Mouse (Mus musculus): Measurements from ENCODE around the gene Dpm2. TPM values are rescaled to one million over a fixed set of nuclear protein-coding genes. Genes with fewer than 3 reads are reported as not detected.

Dpm2 gene
- total and polyA plus RNA-seq, 2 experiments: 6.5 to 104 TPM

DNA sequence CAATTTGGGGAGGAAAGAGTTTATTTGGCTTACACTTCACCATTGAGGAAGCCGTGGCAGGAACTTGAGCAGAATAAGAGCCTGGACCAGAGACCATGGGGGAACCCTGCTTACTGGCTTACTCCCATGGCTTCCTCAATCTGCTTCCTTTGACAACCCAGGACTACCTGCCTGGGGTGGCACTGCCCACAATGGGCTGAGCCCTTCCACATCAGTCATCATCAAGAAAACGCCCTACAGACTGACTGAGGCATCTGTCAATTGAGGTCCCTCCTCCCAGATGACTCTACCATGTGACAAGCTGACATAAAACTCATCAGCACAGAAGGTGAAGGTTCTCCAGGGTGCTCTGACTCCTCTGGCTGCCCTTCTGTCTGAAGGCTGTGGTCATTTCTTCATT is 40.2 kb upstream of the Dpm2 start:
- Histone ChIP-seq H3K4me3 (ENCODE audit: insufficient read depth, low read depth, low read length) (no peak overlapping the region), H3K79me2 (ENCODE audit: control insufficient read depth, insufficient read depth, low read length) (no peaks in the 10 kb centered on the region), H3K27me3 (ENCODE audit: control insufficient read depth, insufficient read depth, low read length) (no peaks in the 10 kb centered on the region), H3K4me1 (ENCODE audit: control insufficient read depth, insufficient read depth, low read length) (peaks cover 8% of the 10 kb centered on the region), H3K36me3 (ENCODE audit: control insufficient read depth, insufficient read depth, low read length) (no peaks in the 10 kb centered on the region), H3K9ac (ENCODE audit: low read depth, low read length) (no peak overlapping the region), H3K27ac (replicated peaks; ENCODE audit: insufficient read depth, low read depth, low read length) (no peak overlapping the region)
- no peak for TF ChIP-seq CTCF (IDR thresholded peaks at IDR 0.05; ENCODE audit: low read depth, low read length)
- TF ChIP-seq POLR2A (IDR thresholded peaks at IDR 0.05; ENCODE audit: extremely low read depth, insufficient read depth, low read length): no peak
- no peak for DNase-seq (ENCODE audit: extremely low read depth, low read depth, low spot score)
- 85% methylated on average over 2 of the region's 2 CpGs for WGBS

GRCm38 (mm10) chr2:32533163-32533562 is 37.5 kb upstream of the Dpm2 start:
- Histone ChIP-seq H3K36me3 (ENCODE audit: control insufficient read depth, insufficient read depth, low read length) (no peaks in the 10 kb centered on the region), H3K4me3 (ENCODE audit: insufficient read depth, low read depth, low read length) (no peak overlapping the region), H3K4me1 (ENCODE audit: control insufficient read depth, insufficient read depth, low read length) (peaks cover 4% of the 10 kb centered on the region), H3K79me2 (ENCODE audit: control insufficient read depth, insufficient read depth, low read length) (peaks cover 8% of the 10 kb centered on the region; the same call in 1 of the 2 replicates), H3K9ac (ENCODE audit: low read depth, low read length) (no peak overlapping the region), H3K27ac (replicated peaks; ENCODE audit: insufficient read depth, low read depth, low read length) (no peak overlapping the region), H3K27me3 (ENCODE audit: control insufficient read depth, insufficient read depth, low read length) (no peaks in the 10 kb centered on the region)
- 79% methylated on average over 2 of the region's 2 CpGs for WGBS
- TF ChIP-seq POLR2A (IDR thresholded peaks at IDR 0.05; ENCODE audit: extremely low read depth, insufficient read depth, low read length) (no peak), CTCF (IDR thresholded peaks at IDR 0.05; ENCODE audit: low read depth, low read length) (no peak)
- DNase-seq (ENCODE audit: extremely low read depth, low read depth, low spot score): no peak

GRCm38 (mm10) chr2:32534061-32534732 is 36.5 kb upstream of the Dpm2 start:
- H3K79me2 ChIP-seq (ENCODE audit: control insufficient read depth, insufficient read depth, low read length): peaks cover 18% of the 10 kb centered on the region; the same call in 1 of the 2 replicates
- H3K27ac ChIP-seq (replicated peaks; ENCODE audit: insufficient read depth, low read depth, low read length): peak overlapping the region; percentile 82
- H3K9ac ChIP-seq (ENCODE audit: low read depth, low read length): peak overlapping the region; percentile 56
- no peak for TF ChIP-seq POLR2A (IDR thresholded peaks at IDR 0.05; ENCODE audit: extremely low read depth, insufficient read depth, low read length)
- no peak for TF ChIP-seq CTCF (IDR thresholded peaks at IDR 0.05; ENCODE audit: low read depth, low read length)
- no peaks in the 10 kb centered on the region for H3K27me3 ChIP-seq (ENCODE audit: control insufficient read depth, insufficient read depth, low read length)
- peak; percentile 80 for DNase-seq (ENCODE audit: extremely low read depth, low read depth, low spot score)
- WGBS: 14% methylated on average over 13 of the region's 13 CpGs
- H3K36me3 ChIP-seq (ENCODE audit: control insufficient read depth, insufficient read depth, low read length): no peaks in the 10 kb centered on the region
- H3K4me1 ChIP-seq (ENCODE audit: control insufficient read depth, insufficient read depth, low read length): peaks cover 13% of the 10 kb centered on the region
- H3K4me3 ChIP-seq (ENCODE audit: insufficient read depth, low read depth, low read length): no peak overlapping the region

GRCm38 (mm10) chr2:32534733-32535471 is 35.8 kb upstream of the Dpm2 start, which contains the start of gene Fam102a:
Fam102a (plus strand) TSS chr2:32535332.
- peak within 1 kb of the TSS; percentile 96 for H3K9ac ChIP-seq (ENCODE audit: low read depth, low read length)
- H3K4me1 ChIP-seq (ENCODE audit: control insufficient read depth, insufficient read depth, low read length): peaks cover 13% of the 10 kb centered on the region
- peak within 1 kb of the TSS; percentile 87 for H3K4me3 ChIP-seq (ENCODE audit: insufficient read depth, low read depth, low read length)
- WGBS: under 1% methylated on average over 67 of the region's 67 CpGs
- H3K27me3 ChIP-seq (ENCODE audit: control insufficient read depth, insufficient read depth, low read length): no peaks in the 10 kb centered on the region
- no peaks in the 10 kb centered on the region for H3K36me3 ChIP-seq (ENCODE audit: control insufficient read depth, insufficient read depth, low read length)
- H3K79me2 ChIP-seq (ENCODE audit: control insufficient read depth, insufficient read depth, low read length): peaks cover 21% of the 10 kb centered on the region; the same call in 1 of the 2 replicates
- TF ChIP-seq POLR2A (IDR thresholded peaks at IDR 0.05; ENCODE audit: extremely low read depth, insufficient read depth, low read length): peak; percentile 93
- TF ChIP-seq CTCF (IDR thresholded peaks at IDR 0.05; ENCODE audit: low read depth, low read length): no peak
- DNase-seq (ENCODE audit: extremely low read depth, low read depth, low spot score): peak; percentile 75
- peak within 1 kb of the TSS; percentile 94 for H3K27ac ChIP-seq (replicated peaks; ENCODE audit: insufficient read depth, low read depth, low read length)

DNA sequence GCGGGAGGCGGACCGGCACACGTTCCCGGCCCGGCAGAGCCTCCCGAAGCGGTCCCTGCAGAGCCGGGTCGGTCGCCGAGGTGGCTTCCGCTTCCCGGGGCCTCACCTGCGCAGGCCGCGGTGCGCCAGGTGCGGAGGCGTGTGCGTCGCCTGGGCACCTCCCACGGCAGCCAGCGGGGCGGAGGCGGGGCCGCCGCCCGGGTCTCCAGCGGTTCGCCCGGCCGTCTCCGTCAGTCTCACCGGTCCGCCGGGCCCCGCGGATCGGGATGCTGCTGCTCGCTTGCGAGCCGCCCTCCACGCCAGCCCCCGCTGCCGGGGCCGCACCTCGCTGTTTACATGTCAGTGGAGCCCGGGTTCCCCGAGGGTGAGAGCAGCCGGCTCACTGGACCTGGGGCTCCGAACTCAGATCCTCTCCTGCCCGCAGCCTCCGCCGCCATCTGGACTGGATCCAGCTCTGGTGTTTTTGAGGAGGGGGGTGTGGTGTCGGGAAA is 35.1 kb upstream of the Dpm2 start:
- TF ChIP-seq POLR2A (IDR thresholded peaks at IDR 0.05; ENCODE audit: extremely low read depth, insufficient read depth, low read length) (0 out of 2 replicates have a peak, but pooled peaks have one; percentile 61), CTCF (IDR thresholded peaks at IDR 0.05; ENCODE audit: low read depth, low read length) (no peak)
- H3K27me3 ChIP-seq (ENCODE audit: control insufficient read depth, insufficient read depth, low read length): no peaks in the 10 kb centered on the region
- peaks cover 24% of the 10 kb centered on the region; the same call in 1 of the 2 replicates for H3K79me2 ChIP-seq (ENCODE audit: control insufficient read depth, insufficient read depth, low read length)
- H3K36me3 ChIP-seq (ENCODE audit: control insufficient read depth, insufficient read depth, low read length): no peaks in the 10 kb centered on the region
- H3K4me1 ChIP-seq (ENCODE audit: control insufficient read depth, insufficient read depth, low read length): peaks cover 13% of the 10 kb centered on the region
- peak overlapping the region; percentile 94 for H3K27ac ChIP-seq (replicated peaks; ENCODE audit: insufficient read depth, low read depth, low read length)
- DNase-seq (ENCODE audit: extremely low read depth, low read depth, low spot score): peak; percentile 49
- peak overlapping the region; percentile 87 for H3K4me3 ChIP-seq (ENCODE audit: insufficient read depth, low read depth, low read length)
- 1% methylated on average over 55 of the region's 56 CpGs for WGBS
- H3K9ac ChIP-seq (ENCODE audit: low read depth, low read length): peak overlapping the region; percentile 96

Measured in liver, adult 2 months (tissue).